In genomic region chr9:123539823-123540222, GRCm38 (mm10) we compare ENCODE assay signal across 24 mouse cellular contexts. TPM values are rescaled to one million over a fixed set of nuclear protein-coding genes. Genes with fewer than 3 reads are reported as not detected.
DNase-seq lines count a peak whose midpoint lies in the region; ATAC-seq and TF ChIP-seq lines count a peak whose summit lies in the region.
"Had no signal": no experiment of that assay in that cellular context is flagged by ENCODE, and none has a peak within 500 bp of the region (broad histone marks: within the 10 kb centered on the region; RNA-seq: fewer than 3 reads in every experiment).

No protein-coding gene starts in this region.

- intact Hi-C loops in gastrocnemius, adult 2 months (cut with DNase I) = no loop called here

- TF ChIP-seq CTCF in gastrocnemius, adult 2 months (IDR thresholded peaks at IDR 0.05) = no peak
- no peak for TF ChIP-seq CTCF in kidney, adult 2 months (conservative IDR thresholded peaks at IDR 0.05; ENCODE audit: insufficient read depth, insufficient read length, low read depth, low read length)

- H3K4me2 ChIP-seq in kidney, embryonic 16.5 days (replicated peaks; ENCODE audit: low read depth, low read length) = 0 out of 2 replicates have a peak overlapping the region, but pooled peaks have one; percentile 4
- H3K4me2 ChIP-seq: embryonic facial prominence, embryonic 13.5 days; forebrain, embryonic 12.5 days; hindbrain, embryonic 13.5 days had no signal

- no peak for DNase-seq in gastrocnemius, adult 2 months
- no peak for DNase-seq in gastrocnemius, postnatal 4 days (ENCODE audit: low spot score in 2 of 2)
- peak; percentile 73 for DNase-seq in kidney, adult 2 months
- DNase-seq in kidney, postnatal 36 days = peak; percentile 48 to 68
- DNase-seq in adrenal gland, adult (ENCODE audit: inconsistent age in 2 of 2, low spot score in 1 of 2) = no peak
- no peak for DNase-seq in cerebellum, adult 11 months
- DNase-seq in hindbrain, embryonic 10.5 days (ENCODE audit: low spot score) = no peak
- DNase-seq: adrenal gland, adult 2 months; adrenal gland, postnatal 25 days; B cell, adult 2 months; cerebellum, adult 8-10 months; cerebellum, postnatal 14 days; embryo, embryonic 11 days; gastrocnemius, postnatal 14 days; heart, postnatal 10 days; heart, postnatal 4 days had no signal

- H3K9ac ChIP-seq in kidney, embryonic 16.5 days (replicated peaks; ENCODE audit: low read length) = no peak overlapping the region
- H3K9ac ChIP-seq: embryonic facial prominence, embryonic 13.5 days; forebrain, embryonic 12.5 days; hindbrain, embryonic 13.5 days had no signal

- no peak overlapping the region for H3K4me3 ChIP-seq in gastrocnemius, adult 2 months
- H3K4me3 ChIP-seq in kidney, adult 2 months (ENCODE audit: insufficient read depth, low read depth, low read length) = no peak overlapping the region
- H3K4me3 ChIP-seq in kidney, embryonic 16.5 days (ENCODE audit: low read length) = no peak overlapping the region
- H3K4me3 ChIP-seq in hindbrain, embryonic 10.5 days = no peak overlapping the region
- H3K4me3 ChIP-seq: embryonic facial prominence, embryonic 13.5 days; forebrain, embryonic 12.5 days; heart, embryonic 10.5 days; hindbrain, embryonic 13.5 days had no signal

- H3K36me3 ChIP-seq in kidney, adult 2 months (ENCODE audit: control insufficient read depth, insufficient read depth, low read length) = no peaks in the 10 kb centered on the region
- H3K36me3 ChIP-seq in kidney, embryonic 16.5 days (ENCODE audit: insufficient read depth, low read length) = peaks cover 4% of the 10 kb centered on the region; the same call in 1 of the 2 replicates
- peaks cover 16% of the 10 kb centered on the region for H3K36me3 ChIP-seq in hindbrain, embryonic 10.5 days
- H3K36me3 ChIP-seq: forebrain, embryonic 12.5 days had no signal

- no peaks in the 10 kb centered on the region for H3K9me3 ChIP-seq in kidney, embryonic 16.5 days (ENCODE audit: low read length)
- no peaks in the 10 kb centered on the region for H3K9me3 ChIP-seq in hindbrain, embryonic 10.5 days
- H3K9me3 ChIP-seq: embryonic facial prominence, embryonic 13.5 days; forebrain, embryonic 12.5 days; heart, embryonic 10.5 days; hindbrain, embryonic 13.5 days had no signal

- TF ChIP-seq POLR2A in kidney, adult 2 months (IDR thresholded peaks at IDR 0.05; ENCODE audit: low read depth, low read length) = no peak

- H3K27ac ChIP-seq in gastrocnemius, adult 2 months = peak overlapping the region; percentile 60; the same call in 1 of the 2 replicates
- H3K27ac ChIP-seq in kidney, adult 2 months (ENCODE audit: insufficient read depth, low read depth, low read length) = no peak overlapping the region
- H3K27ac ChIP-seq in kidney, embryonic 16.5 days (ENCODE audit: low read length) = peak overlapping the region; percentile 49; the same call in 1 of the 2 replicates
- no peak overlapping the region for H3K27ac ChIP-seq in hindbrain, embryonic 10.5 days
- H3K27ac ChIP-seq: embryonic facial prominence, embryonic 13.5 days; forebrain, embryonic 12.5 days; heart, embryonic 10.5 days; hindbrain, embryonic 13.5 days; hindbrain, postnatal 0 days had no signal

- WGBS in kidney, adult 2 months = 44% methylated on average over 2 of the region's 2 CpGs
- WGBS in kidney, embryonic 16.5 days = 58% methylated on average over 2 of the region's 2 CpGs
- WGBS in hindbrain, embryonic 10.5 days = 85% methylated on average over 2 of the region's 2 CpGs

- no peaks in the 10 kb centered on the region for H3K27me3 ChIP-seq in kidney, adult 2 months (replicated peaks; ENCODE audit: control insufficient read depth, insufficient read depth, low read length)
- H3K27me3 ChIP-seq in kidney, embryonic 16.5 days (ENCODE audit: insufficient read depth, low read length) = no peaks in the 10 kb centered on the region
- H3K27me3 ChIP-seq in hindbrain, embryonic 10.5 days (ENCODE audit: insufficient read depth, poor library complexity, severe bottlenecking) = no peaks in the 10 kb centered on the region
- H3K27me3 ChIP-seq: embryonic facial prominence, embryonic 13.5 days; forebrain, embryonic 12.5 days; hindbrain, embryonic 13.5 days had no signal

- peak; percentile 73; the same call in 1 of the 2 replicates for ATAC-seq in kidney, embryonic 16.5 days (ENCODE audit: low FRiP score, low TSS enrichment)
- ATAC-seq: activated CD4-positive, CD25-positive, alpha-beta regulatory T cell, adult 4 months; forebrain, embryonic 16.5 days; hindbrain, postnatal 0 days had no signal

- H3K4me1 ChIP-seq in kidney, adult 2 months (ENCODE audit: control insufficient read depth, insufficient read depth, low read length) = peaks cover 24% of the 10 kb centered on the region
- peaks cover 24% of the 10 kb centered on the region for H3K4me1 ChIP-seq in kidney, embryonic 16.5 days (ENCODE audit: insufficient read depth, low read length)
- no peaks in the 10 kb centered on the region for H3K4me1 ChIP-seq in hindbrain, embryonic 10.5 days (replicated peaks)
- H3K4me1 ChIP-seq: embryonic facial prominence, embryonic 13.5 days; forebrain, embryonic 12.5 days; heart, embryonic 10.5 days had no signal

RNA-seq across cellular contexts. Expression of gene Sacm1l, which starts 10.3 kb away (rescaled TPM):
- 10 to 100 TPM; 19.8 to 22.9 TPM for total RNA-seq in gastrocnemius, adult 2 months (2021)
- 10 to 100 TPM; 25.8 to 30.0 TPM for total RNA-seq in gastrocnemius, postnatal 4 days (2021)
- polyA plus RNA-seq in kidney, adult 2 months (2012; rRNA removed) = 13.8 and 20.0 TPM in 2 replicates
- polyA plus RNA-seq in kidney, embryonic 16.5 days (2015; fragmentation: Nextera tagmentation; extraction: Ambion mirVana) = 63.8 and 68.7 TPM in 2 replicates
- polyA plus RNA-seq in hindbrain, embryonic 10.5 days (2016; fragmentation: Nextera tagmentation; extraction: Ambion mirVana) = 35.8 and 44.0 TPM in 2 replicates

Comparison
In these comparisons a context has a peak if more than half of its experiments do, and no peak if none do; other contexts are left out.
1. H3K27ac ChIP-seq: peak in gastrocnemius, adult 2 months (single experiment) and kidney, embryonic 16.5 days (single experiment); none in kidney, adult 2 months (single experiment) and hindbrain, embryonic 10.5 days (single experiment).
2. DNase-seq: peak in kidney, adult 2 months (single experiment) and kidney, postnatal 36 days (2 of 2); none in gastrocnemius, adult 2 months (single experiment), gastrocnemius, postnatal 4 days (0 of 2), adrenal gland, adult (0 of 2), cerebellum, adult 11 months (single experiment) and hindbrain, embryonic 10.5 days (single experiment).